Mouse (Mus musculus) gastrocnemius, postnatal 36 days (tissue): ENCODE results near the gene Pde9a. TPM values are rescaled to one million over a fixed set of nuclear protein-coding genes. Genes with fewer than 3 reads are reported as not detected.
"Not testable (repeated sequence)": the region's sequence is repeated elsewhere in the genome, so short reads cannot be mapped to it uniquely, and the experiment has no call there.

Source experiments
- DNase-seq, 2 experiments: peaks; one replicate each; pipeline ENCODE4 v3.0.0; 2022
- intact Hi-C: fragments of 180-260 bp; cut with DNase I; formaldehyde crosslinking; loops from one replicate; pipeline ENCODE4 v1.15.1; 2025
- long read RNA-seq, 2 experiments: library from polyadenylated mRNA; stranded (forward); transcript quantifications; one replicate each; pipeline ENCODE4 v2.0.0; 2021
- total RNA-seq, 2 experiments: library from RNA; stranded (reverse); gene quantifications; 2 replicates each; pipeline ENCODE4 v1.2.3; 2021

Pde9a gene
- total RNA-seq, result 1 to 10 TPM; 1.5 to 2.5 TPM
- long read RNA-seq, experiment 1, result 0 reads
- long read RNA-seq, experiment 2, partial matches to known transcripts, result 0 of 1 reads
- long read RNA-seq, experiment 2, other reads (novel, unspliced or antisense), result 1 of 1 reads

GRCm38 (mm10) chr17:31385671-31386665, at the start of gene Pde9a:
Gene Pde9a, plus strand, starts transcription at chr17:31386210.
- intact Hi-C loops, result no loop called here
- DNase-seq, result peak; percentile 28 to 43

GRCm38 (mm10) chr17:31339769-31340168, 46.2 kb upstream of the Pde9a start:
- DNase-seq, result no peak
- intact Hi-C loops, result loop anchor here (10.0 kb wide), 1 partner anchor 205 kb away; no protein-coding TSS in a partner anchor

- intact Hi-C loops, result loop anchor here (10.0 kb wide), 1 partner anchor 207 kb away; no protein-coding TSS in a partner anchor
Measured at GRCm38 (mm10) chr17:31342191-31342590, 43.8 kb upstream of the Pde9a start.

GRCm38 (mm10) chr17:31344172-31344801, 41.7 kb upstream of the Pde9a start:
- intact Hi-C loops, result loop anchor here (10.0 kb wide), 1 partner anchor 209 kb away; no protein-coding TSS in a partner anchor
- peak; percentile 57 to 70 for DNase-seq

More at GRCm38 (mm10) chr17:31342191-31342590, 43.8 kb upstream of the Pde9a start:
- no peak for DNase-seq

GRCm38 (mm10) chr17:31344816-31345215, 41.2 kb upstream of the Pde9a start:
- intact Hi-C loops, result loop anchor here (10.0 kb wide), 1 partner anchor 210 kb away; no protein-coding TSS in a partner anchor
- DNase-seq, result no peak

GRCm38 (mm10) chr17:31348129-31348528, 37.9 kb upstream of the Pde9a start:
- intact Hi-C loops, result loop anchor here (10.0 kb wide), 1 partner anchor 213 kb away; no protein-coding TSS in a partner anchor
- DNase-seq, result no peak

- intact Hi-C loops, result loop anchor here (10.0 kb wide), 1 partner anchor 215 kb away; no protein-coding TSS in a partner anchor
- DNase-seq, result no peak
Measured at GRCm38 (mm10) chr17:31349388-31349787, 36.6 kb upstream of the Pde9a start.

- DNase-seq, result no peak
- intact Hi-C loops, result no loop called here
Measured at GRCm38 (mm10) chr17:31351984-31352383, 34.0 kb upstream of the Pde9a start.

- intact Hi-C loops, result no loop called here
- no peak for DNase-seq
Measured at GRCm38 (mm10) chr17:31353255-31353654, 32.8 kb upstream of the Pde9a start.

- DNase-seq, intact Hi-C loops: not testable (repeated sequence)
Measured at GRCm38 (mm10) chr17:31354684-31355083, 31.3 kb upstream of the Pde9a start.

- no peak for DNase-seq
- intact Hi-C loops, result no loop called here
Measured at GRCm38 (mm10) chr17:31355792-31356502, 30.1 kb upstream of the Pde9a start.

GRCm38 (mm10) chr17:31360582-31360981, 25.4 kb upstream of the Pde9a start:
- intact Hi-C loops, result no loop called here
- no peak for DNase-seq

GRCm38 (mm10) chr17:31365586-31366166, 20.3 kb upstream of the Pde9a start:
- intact Hi-C loops, result no loop called here

GRCm38 (mm10) chr17:31370221-31370620, 15.8 kb upstream of the Pde9a start:
- DNase-seq, result no peak
- intact Hi-C loops, result no loop called here

More at GRCm38 (mm10) chr17:31365586-31366166, 20.3 kb upstream of the Pde9a start:
- DNase-seq, result no peak

GRCm38 (mm10) chr17:31370931-31371330, 15.1 kb upstream of the Pde9a start:
- intact Hi-C loops, result no loop called here
- no peak for DNase-seq

GRCm38 (mm10) chr17:31377961-31378360, 8.0 kb upstream of the Pde9a start:
- intact Hi-C loops, result loop anchor here (2.0 kb wide), 2 partner anchors 115 to 287 kb away; no protein-coding TSS in a partner anchor
- peak; percentile 47 to 49 for DNase-seq

GRCm38 (mm10) chr17:31378361-31378761, 7.6 kb upstream of the Pde9a start:
- intact Hi-C loops, result loop anchor here (2.0 kb wide), 2 partner anchors 114 to 286 kb away; no protein-coding TSS in a partner anchor
- DNase-seq, result peak in 1 of 2 experiments; percentile 38

- no peak for DNase-seq
- intact Hi-C loops, result loop anchor here (2.0 kb wide), 2 partner anchors 114 to 286 kb away; no protein-coding TSS in a partner anchor
Measured at GRCm38 (mm10) chr17:31379086-31379485, 6.9 kb upstream of the Pde9a start.

- no peak for DNase-seq
- intact Hi-C loops, result loop anchor here (2.0 kb wide), 2 partner anchors 113 to 285 kb away; no protein-coding TSS in a partner anchor
Measured at GRCm38 (mm10) chr17:31379863-31380262, 6.1 kb upstream of the Pde9a start.
